Mouse (Mus musculus): ENCODE data around the gene Gtf2f2. TPM values are rescaled to one million over a fixed set of nuclear protein-coding genes. Genes with fewer than 3 reads are reported as not detected.

Gene Gtf2f2
- total and polyA plus RNA-seq, 3 experiments, result 44.8 to 118 (median 90.6) TPM

DNA sequence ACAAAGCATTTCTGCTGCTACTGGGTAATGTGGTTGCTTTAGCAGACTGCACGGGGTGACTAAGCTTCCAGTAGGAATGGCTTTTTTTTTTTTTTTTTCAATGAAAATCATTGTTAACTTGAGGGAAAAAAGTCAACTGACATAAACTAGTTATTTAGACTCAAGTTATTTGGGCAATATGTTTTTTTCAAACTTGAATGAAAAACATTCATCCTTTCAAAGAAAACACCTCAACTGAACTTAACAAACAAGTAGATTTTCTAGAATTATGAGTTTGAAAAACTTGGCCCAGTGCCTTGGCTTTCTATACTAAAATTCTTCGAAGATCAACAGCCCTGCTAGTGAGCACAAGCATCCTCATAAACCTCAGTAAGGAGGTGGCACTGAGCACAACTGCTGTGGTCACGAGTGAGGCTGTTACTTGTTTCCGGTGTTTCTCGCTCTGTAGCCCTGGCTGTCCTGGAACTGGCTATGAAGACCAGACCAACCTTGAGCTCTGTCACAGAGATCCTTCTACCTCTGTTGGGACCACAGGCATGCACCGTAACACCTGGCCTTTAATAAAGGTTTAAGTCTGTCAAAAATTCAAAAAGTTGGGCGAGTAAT lies 23.7 kb downstream of the Gtf2f2 start:
- H3K79me2 ChIP-seq (replicated peaks; ENCODE audit: control insufficient read depth, extremely low read depth, insufficient read depth, poor library complexity, severe bottlenecking), result peaks cover 14% of the 10 kb centered on the region; the same call in 1 of the 2 replicates
- no peak overlapping the region for H3K4me2 ChIP-seq (ENCODE audit: insufficient read depth, low read depth, poor library complexity, severe bottlenecking)
- no peaks in the 10 kb centered on the region for H3K9me3 ChIP-seq (replicated peaks; ENCODE audit: low read length)
- peaks cover 8 to 76% of the 10 kb centered on the region in 2 experiments for H3K36me3 ChIP-seq (replicated peaks in 1 of 2; ENCODE audit: control insufficient read depth in 1 of 2, insufficient read depth in 1 of 2, low read length in 1 of 2)
- no peaks in the 10 kb centered on the region for H3K27me3 ChIP-seq (replicated peaks)
- dilution Hi-C loops (cut with MboI; ENCODE audit: extremely low pct_ligation_motif_present, extremely low pct_unique_long_range_greater_than_20kb, low sequenced_read_pairs) (no loop called here), in situ Hi-C loops (cut with MboI; ENCODE audit: low pct_ligation_motif_present, low pct_unique_long_range_greater_than_20kb, low sequenced_read_pairs) (no loop called here)
- H3K9ac ChIP-seq (ENCODE audit: insufficient read depth, low read depth), result no peak overlapping the region
- H3K4me3 ChIP-seq (replicated peaks in 1 of 3; ENCODE audit: low read depth in 2 of 3, low read length in 2 of 3, poor library complexity in 1 of 3), result no peak overlapping the region
- TF ChIP-seq CHD1 (IDR thresholded peaks at IDR 0.05; ENCODE audit: low read depth, low read length) (no peak), USF2 (conservative IDR thresholded peaks at IDR 0.05; ENCODE audit: low read depth, low read length) (no peak)
- no peak for DNase-seq (ENCODE audit: extremely low read depth)
- peaks cover 0 to 19% of the 10 kb centered on the region in 2 experiments; a peak in 2 of 4 replicates for H3K4me1 ChIP-seq (ENCODE audit: control insufficient read depth in 1 of 2, insufficient read depth in 2 of 2)
- H3K27ac ChIP-seq (ENCODE audit: insufficient read depth, low read depth), result no peak overlapping the region

DNA sequence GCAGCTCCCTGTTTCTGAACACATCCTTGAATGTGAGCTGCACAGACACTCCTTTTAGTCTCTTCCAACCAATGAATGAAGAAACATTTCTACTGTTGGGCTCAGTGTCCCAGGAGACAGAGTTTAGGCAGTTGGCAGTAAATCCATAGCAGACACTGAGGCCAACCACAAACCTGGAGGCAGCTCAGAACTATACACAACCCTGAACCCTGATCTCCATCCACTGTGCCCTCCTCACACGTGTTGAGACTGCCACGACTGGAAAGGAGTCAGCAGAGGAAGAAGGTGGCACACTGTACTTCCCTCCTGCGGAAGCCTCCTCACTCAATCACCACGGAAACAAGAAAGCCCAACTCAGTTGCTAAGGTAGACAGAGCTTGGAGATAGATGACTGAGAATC lies 25.6 kb downstream of the Gtf2f2 start:
- dilution Hi-C loops (cut with MboI; ENCODE audit: extremely low pct_ligation_motif_present, extremely low pct_unique_long_range_greater_than_20kb, low sequenced_read_pairs) (no loop called here), in situ Hi-C loops (cut with MboI; ENCODE audit: low pct_ligation_motif_present, low pct_unique_long_range_greater_than_20kb, low sequenced_read_pairs) (no loop called here)
- Histone ChIP-seq H3K36me3 (replicated peaks in 1 of 2; ENCODE audit: control insufficient read depth in 1 of 2, insufficient read depth in 1 of 2, low read length in 1 of 2) (peaks cover 7 to 80% of the 10 kb centered on the region in 2 experiments), H3K4me1 (ENCODE audit: control insufficient read depth in 1 of 2, insufficient read depth in 2 of 2) (peaks cover 0 to 11% of the 10 kb centered on the region in 2 experiments; a peak in 2 of 4 replicates), H3K79me2 (replicated peaks; ENCODE audit: control insufficient read depth, extremely low read depth, insufficient read depth, poor library complexity, severe bottlenecking) (peaks cover 7% of the 10 kb centered on the region; the same call in 1 of the 2 replicates), H3K9ac (ENCODE audit: insufficient read depth, low read depth) (no peak overlapping the region), H3K4me3 (replicated peaks in 1 of 3; ENCODE audit: low read depth in 2 of 3, low read length in 2 of 3, poor library complexity in 1 of 3) (no peak overlapping the region), H3K27ac (ENCODE audit: insufficient read depth, low read depth) (no peak overlapping the region), H3K9me3 (replicated peaks; ENCODE audit: low read length) (no peaks in the 10 kb centered on the region), H3K27me3 (replicated peaks) (no peaks in the 10 kb centered on the region), H3K4me2 (ENCODE audit: insufficient read depth, low read depth, poor library complexity, severe bottlenecking) (no peak overlapping the region)
- TF ChIP-seq RAD21 (IDR thresholded peaks at IDR 0.05; ENCODE audit: low read depth, low read length) (no peak), ZMIZ1 (IDR thresholded peaks at IDR 0.05; ENCODE audit: low read depth, low read length) (no peak), MAFK (IDR thresholded peaks at IDR 0.05; ENCODE audit: insufficient replicate concordance, low read length) (no peak), JUND (conservative IDR thresholded peaks at IDR 0.05; ENCODE audit: low read depth, low read length) (no peak), ZC3H11A (IDR thresholded peaks at IDR 0.05; ENCODE audit: low read depth, low read length) (no peak), POLR2A (IDR thresholded peaks at IDR 0.05; ENCODE audit: low read depth, low read length) (no peak), MAZ (IDR thresholded peaks at IDR 0.05; ENCODE audit: low read depth, low read length) (no peak), EP300 (IDR thresholded peaks at IDR 0.05; ENCODE audit: low read length) (no peak), CTCF (conservative IDR thresholded peaks at IDR 0.05 in 1 of 2, IDR thresholded peaks at IDR 0.05 in 1 of 2; ENCODE audit: low read depth in 2 of 2, low read length in 2 of 2) (no peak), GABPA (IDR thresholded peaks at IDR 0.05; ENCODE audit: insufficient replicate concordance, low read depth, low read length) (no peak), ELF1 (IDR thresholded peaks at IDR 0.05; ENCODE audit: low read depth, low read length) (no peak), NELFE (IDR thresholded peaks at IDR 0.05; ENCODE audit: low read depth, low read length) (no peak), USF2 (conservative IDR thresholded peaks at IDR 0.05; ENCODE audit: low read depth, low read length) (no peak), ETS1 (conservative IDR thresholded peaks at IDR 0.05; ENCODE audit: low read depth, low read length) (no peak), E2F4 (IDR thresholded peaks at IDR 0.05; ENCODE audit: insufficient replicate concordance, low read depth, low read length) (no peak), NRF1 (IDR thresholded peaks at IDR 0.05; ENCODE audit: low read depth, low read length) (no peak), SMC3 (IDR thresholded peaks at IDR 0.05; ENCODE audit: low read depth, low read length) (no peak), HCFC1 (IDR thresholded peaks at IDR 0.05; ENCODE audit: low read depth, low read length) (no peak)
- DNase-seq (ENCODE audit: extremely low read depth), result no peak
